Mouse (Mus musculus) midbrain, embryonic 12.5 days (tissue): ENCODE data around the gene Gins1. TPM values are rescaled to one million over a fixed set of nuclear protein-coding genes. Genes with fewer than 3 reads are reported as not detected.

ENCODE experiments used
- ATAC-seq: fragments of 200-750 bp; cut with Nextera tagmentation; 2 replicates; pipeline ENCODE4 v1.8.0; 2017; ENCODE audit warnings: low read depth, moderate TSS enrichment, moderate library complexity; ENCODE audit not compliant: low FRiP score
- H3K27ac ChIP-seq: fragments of 300-500 bp; sonication (generic); replicated peaks from 2 replicates; pipeline ENCODE4 v1.5.1; 2016; ENCODE audit warnings: mild to moderate bottlenecking
- H3K27me3 ChIP-seq: fragments of 300-500 bp; sonication (generic); 2 replicates; pipeline ENCODE4 v1.6.1; 2016; ENCODE audit warnings: mild to moderate bottlenecking
- H3K36me3 ChIP-seq: fragments of 300-500 bp; sonication (generic); 2 replicates; pipeline ENCODE4 v1.6.1; 2016
- H3K4me1 ChIP-seq: fragments of 300-500 bp; sonication (generic); 2 replicates; pipeline ENCODE4 v1.6.1; 2016
- H3K4me2 ChIP-seq: fragments of 300-500 bp; sonication (generic); replicated peaks from 2 replicates; pipeline ENCODE4 v1.6.1; 2016; ENCODE audit warnings: mild to moderate bottlenecking, moderate library complexity
- H3K4me3 ChIP-seq: fragments of 300-500 bp; sonication (generic); 2 replicates; pipeline ENCODE4 v1.5.1; 2016; ENCODE audit warnings: mild to moderate bottlenecking
- H3K9ac ChIP-seq: fragments of 300-500 bp; sonication (generic); replicated peaks from 2 replicates; pipeline ENCODE4 v1.6.1; 2016; ENCODE audit warnings: mild to moderate bottlenecking, moderate library complexity
- H3K9me3 ChIP-seq: fragments of 300-500 bp; sonication (generic); 2 replicates; pipeline ENCODE4 v1.6.1; 2016; ENCODE audit warnings: mild to moderate bottlenecking
- WGBS: fragments of 180-500 bp; shearing (Covaris S2); methylation state at CpG from one replicate; pipeline ENCODE4 v1.1.7; 2016; 5-methylcytosine and 5-hydroxymethylcytosine counted together
- polyA plus RNA-seq: library from polyadenylated mRNA; unstranded; fragments of >200 nt; fragmentation: Nextera tagmentation; extraction: Ambion mirVana; gene quantifications from 2 replicates; pipeline ENCODE4 v1.2.1, GENCODE M21; 2016

Gene Gins1
- polyA plus RNA-seq, 1 experiment from 2014 or later, result 54.5 TPM

GRCm38 (mm10) chr2:150915786-150916185 lies 10.6 kb downstream of the Gins1 start:
- Histone ChIP-seq H3K27me3 (no peaks in the 10 kb centered on the region), H3K27ac (no peak overlapping the region), H3K4me3 (no peak overlapping the region), H3K4me2 (no peak overlapping the region), H3K9me3 (no peaks in the 10 kb centered on the region), H3K4me1 (no peaks in the 10 kb centered on the region), H3K9ac (no peak overlapping the region), H3K36me3 (peaks cover 29% of the 10 kb centered on the region)
- 90% methylated on average over 5 of the region's 5 CpGs for WGBS
- ATAC-seq, result no peak

- H3K27me3 ChIP-seq, result no peaks in the 10 kb centered on the region
- WGBS, result 92% methylated on average over 3 of the region's 3 CpGs
- H3K36me3 ChIP-seq, result peaks cover 35% of the 10 kb centered on the region
- no peak overlapping the region for H3K4me3 ChIP-seq
- H3K4me1 ChIP-seq, result no peaks in the 10 kb centered on the region
- no peak for ATAC-seq
- H3K9me3 ChIP-seq, result no peaks in the 10 kb centered on the region
- H3K4me2 ChIP-seq, result no peak overlapping the region
- H3K9ac ChIP-seq, result no peak overlapping the region
- H3K27ac ChIP-seq, result no peak overlapping the region
Observed at GRCm38 (mm10) chr2:150918720-150919119, 13.5 kb downstream of the Gins1 start.

GRCm38 (mm10) chr2:150920543-150920942 lies 15.3 kb downstream of the Gins1 start:
- Histone ChIP-seq H3K36me3 (peaks cover 43% of the 10 kb centered on the region), H3K4me2 (no peak overlapping the region), H3K9ac (no peak overlapping the region), H3K4me3 (no peak overlapping the region), H3K27me3 (no peaks in the 10 kb centered on the region), H3K27ac (no peak overlapping the region), H3K4me1 (no peaks in the 10 kb centered on the region), H3K9me3 (no peaks in the 10 kb centered on the region)
- ATAC-seq, result no peak
- 96% methylated on average over 3 of the region's 3 CpGs for WGBS

GRCm38 (mm10) chr2:150921697-150922096 lies 16.5 kb downstream of the Gins1 start:
- Histone ChIP-seq H3K4me1 (no peaks in the 10 kb centered on the region), H3K36me3 (peaks cover 42% of the 10 kb centered on the region), H3K4me2 (no peak overlapping the region), H3K4me3 (no peak overlapping the region), H3K9me3 (no peaks in the 10 kb centered on the region), H3K9ac (no peak overlapping the region), H3K27me3 (no peaks in the 10 kb centered on the region), H3K27ac (no peak overlapping the region)
- ATAC-seq, result no peak
- WGBS, result 92% methylated on average over 6 of the region's 6 CpGs

- Histone ChIP-seq H3K9ac (no peak overlapping the region), H3K27me3 (no peaks in the 10 kb centered on the region), H3K4me1 (no peaks in the 10 kb centered on the region), H3K9me3 (no peaks in the 10 kb centered on the region), H3K36me3 (peaks cover 42% of the 10 kb centered on the region), H3K4me2 (no peak overlapping the region), H3K27ac (no peak overlapping the region), H3K4me3 (no peak overlapping the region)
- no peak for ATAC-seq
- 98% methylated on average over 4 of the region's 4 CpGs for WGBS
Observed at GRCm38 (mm10) chr2:150922165-150922564, 17.0 kb downstream of the Gins1 start.

- Histone ChIP-seq H3K4me2 (no peak overlapping the region), H3K9me3 (no peaks in the 10 kb centered on the region), H3K9ac (no peak overlapping the region), H3K36me3 (peaks cover 43% of the 10 kb centered on the region), H3K27ac (no peak overlapping the region), H3K27me3 (no peaks in the 10 kb centered on the region), H3K4me1 (no peaks in the 10 kb centered on the region), H3K4me3 (no peak overlapping the region)
- 92% methylated on average over 3 of the region's 3 CpGs for WGBS
- no peak for ATAC-seq
Observed at GRCm38 (mm10) chr2:150923026-150923425, 17.8 kb downstream of the Gins1 start.

GRCm38 (mm10) chr2:150923505-150923904 lies 18.3 kb downstream of the Gins1 start:
- Histone ChIP-seq H3K4me2 (no peak overlapping the region), H3K27me3 (no peaks in the 10 kb centered on the region), H3K4me1 (no peaks in the 10 kb centered on the region), H3K36me3 (peaks cover 40% of the 10 kb centered on the region), H3K9ac (no peak overlapping the region), H3K27ac (no peak overlapping the region), H3K9me3 (no peaks in the 10 kb centered on the region), H3K4me3 (no peak overlapping the region)
- no peak for ATAC-seq
- WGBS, result 92% methylated on average over 7 of the region's 7 CpGs

GRCm38 (mm10) chr2:150927038-150927720 lies 22.0 kb downstream of the Gins1 start:
- Histone ChIP-seq H3K9me3 (no peaks in the 10 kb centered on the region), H3K27ac (no peak overlapping the region), H3K4me1 (no peaks in the 10 kb centered on the region), H3K9ac (no peak overlapping the region), H3K4me3 (no peak overlapping the region), H3K36me3 (peaks cover 47% of the 10 kb centered on the region), H3K27me3 (no peaks in the 10 kb centered on the region), H3K4me2 (no peak overlapping the region)
- ATAC-seq, result no peak
- 96% methylated on average over 11 of the region's 11 CpGs for WGBS

GRCm38 (mm10) chr2:150929156-150929555 lies 24.0 kb downstream of the Gins1 start:
- ATAC-seq, result no peak
- Histone ChIP-seq H3K36me3 (peaks cover 53% of the 10 kb centered on the region), H3K9me3 (no peaks in the 10 kb centered on the region), H3K4me3 (no peak overlapping the region), H3K4me1 (no peaks in the 10 kb centered on the region), H3K4me2 (no peak overlapping the region), H3K27ac (no peak overlapping the region), H3K9ac (no peak overlapping the region), H3K27me3 (no peaks in the 10 kb centered on the region)
- 88% methylated on average over 6 of the region's 6 CpGs for WGBS

- no peak overlapping the region for H3K4me2 ChIP-seq
- H3K4me3 ChIP-seq, result no peak overlapping the region
- WGBS, result 84% methylated on average over 3 of the region's 3 CpGs
- H3K27me3 ChIP-seq, result no peaks in the 10 kb centered on the region
- no peak overlapping the region for H3K9ac ChIP-seq
- no peaks in the 10 kb centered on the region for H3K4me1 ChIP-seq
- no peak overlapping the region for H3K27ac ChIP-seq
- H3K9me3 ChIP-seq, result no peaks in the 10 kb centered on the region
- H3K36me3 ChIP-seq, result peaks cover 59% of the 10 kb centered on the region
- ATAC-seq, result no peak
Observed at GRCm38 (mm10) chr2:150930806-150931205, 25.6 kb downstream of the Gins1 start.

GRCm38 (mm10) chr2:150933482-150933881 lies 28.3 kb downstream of the Gins1 start:
- Histone ChIP-seq H3K36me3 (peaks cover 64% of the 10 kb centered on the region), H3K9ac (no peak overlapping the region), H3K4me3 (no peak overlapping the region), H3K27ac (no peak overlapping the region), H3K27me3 (no peaks in the 10 kb centered on the region), H3K9me3 (no peaks in the 10 kb centered on the region), H3K4me2 (no peak overlapping the region), H3K4me1 (no peaks in the 10 kb centered on the region)
- ATAC-seq, result no peak
- 83% methylated on average over 19 of the region's 19 CpGs for WGBS

GRCm38 (mm10) chr2:150934659-150935058 lies 29.5 kb downstream of the Gins1 start:
- H3K9ac ChIP-seq, result no peak overlapping the region
- no peaks in the 10 kb centered on the region for H3K9me3 ChIP-seq
- WGBS, result 91% methylated on average over 4 of the region's 4 CpGs

GRCm38 (mm10) chr2:150944017-150944416 lies 38.8 kb downstream of the Gins1 start:
- ATAC-seq, result no peak
- H3K27me3 ChIP-seq, result no peaks in the 10 kb centered on the region
- H3K9me3 ChIP-seq, result no peaks in the 10 kb centered on the region
- no peak overlapping the region for H3K4me3 ChIP-seq
- H3K4me2 ChIP-seq, result no peak overlapping the region
- H3K9ac ChIP-seq, result no peak overlapping the region
- H3K36me3 ChIP-seq, result peaks cover 40% of the 10 kb centered on the region
- no peaks in the 10 kb centered on the region for H3K4me1 ChIP-seq
- H3K27ac ChIP-seq, result no peak overlapping the region
- 95% methylated on average over 5 of the region's 5 CpGs for WGBS

More at GRCm38 (mm10) chr2:150934659-150935058, 29.5 kb downstream of the Gins1 start:
- ATAC-seq, result no peak
- Histone ChIP-seq H3K27me3 (no peaks in the 10 kb centered on the region), H3K4me3 (no peak overlapping the region), H3K27ac (no peak overlapping the region), H3K4me1 (no peaks in the 10 kb centered on the region), H3K4me2 (no peak overlapping the region), H3K36me3 (peaks cover 64% of the 10 kb centered on the region)
